Mouse (Mus musculus): ENCODE results near the gene Gemin2. TPM values are rescaled to one million over a fixed set of nuclear protein-coding genes. Genes with fewer than 3 reads are reported as not detected.
"Not testable (repeated sequence)": the region's sequence is repeated elsewhere in the genome, so short reads cannot be mapped to it uniquely, and the experiment has no call there.

Gene Gemin2
- polyA plus RNA-seq, 1 experiment from 2014 or later: 13.9 TPM

DNA sequence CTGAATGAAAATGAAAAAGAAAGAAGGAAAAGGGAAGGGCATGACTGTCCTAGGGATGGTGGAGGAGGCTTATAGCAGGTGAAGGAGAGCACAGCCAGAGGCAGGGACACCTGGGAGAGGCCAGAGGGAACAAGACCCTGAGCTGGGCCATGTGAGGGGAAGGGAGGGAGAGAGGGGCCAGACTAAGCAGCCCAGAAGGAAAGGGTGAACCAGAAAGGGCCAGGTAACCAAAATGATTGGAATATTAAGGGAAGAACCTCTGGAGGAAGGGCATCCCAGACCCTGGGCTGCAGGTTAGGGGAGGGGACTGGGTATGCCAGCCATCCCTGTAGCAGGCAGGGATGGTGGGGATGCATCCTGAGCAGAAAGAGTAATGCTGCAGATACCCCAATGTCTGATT is 40.8 kb downstream of the Gemin2 start:
- Histone ChIP-seq H3K9ac (no peak overlapping the region), H3K36me3 (replicated peaks; ENCODE audit: control insufficient read depth, insufficient read depth) (peaks cover 28% of the 10 kb centered on the region), H3K4me3 (replicated peaks; ENCODE audit: low read length) (no peak overlapping the region), H3K4me2 (replicated peaks) (no peak overlapping the region), H3K4me1 (replicated peaks; ENCODE audit: control insufficient read depth, insufficient read depth, low read length) (peaks cover 8% of the 10 kb centered on the region), H3K27ac (no peak overlapping the region), H3K9me3 (ENCODE audit: control insufficient read depth, low read length) (no peaks in the 10 kb centered on the region), H3K27me3 (ENCODE audit: control insufficient read depth, insufficient read depth, low read length) (no peaks in the 10 kb centered on the region)
- ATAC-seq (ENCODE audit: low FRiP score) (no peak), DNase-seq (ENCODE audit: low spot score) (no peak)

DNA sequence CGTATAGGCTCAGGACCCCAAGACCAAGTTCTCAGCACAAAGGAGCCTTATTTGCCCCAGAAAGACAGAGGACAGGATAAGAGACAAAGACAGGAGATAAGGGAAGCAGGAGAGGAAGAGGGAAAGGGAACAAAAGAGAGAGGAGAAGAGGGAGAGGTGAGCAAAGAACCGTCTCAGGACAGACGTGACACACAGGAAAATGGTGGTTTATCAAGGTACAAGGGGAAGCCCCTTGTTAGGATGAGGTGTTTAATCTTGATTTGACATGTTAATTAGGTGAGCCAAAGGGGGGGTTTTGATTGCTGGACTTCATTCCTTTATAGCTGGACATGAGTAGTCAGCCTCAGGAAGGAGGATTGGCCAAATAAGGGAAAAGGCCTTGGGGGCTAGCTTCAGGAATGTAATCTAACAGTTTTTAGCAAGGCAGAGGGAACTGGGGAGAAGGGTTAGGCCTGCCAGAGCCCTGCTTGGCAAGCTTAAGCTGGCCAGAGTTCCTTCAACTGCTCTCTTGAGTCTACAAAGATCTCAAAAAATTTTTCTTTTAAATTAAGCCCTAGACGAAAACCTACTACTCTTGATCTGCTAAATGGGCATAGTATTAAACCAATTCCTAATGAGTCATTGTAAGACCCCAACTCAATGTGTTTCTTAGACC is 42.1 kb downstream of the Gemin2 start:
- H3K4me3 ChIP-seq (replicated peaks; ENCODE audit: low read length): no peak overlapping the region
- peaks cover 23% of the 10 kb centered on the region for H3K36me3 ChIP-seq (replicated peaks; ENCODE audit: control insufficient read depth, insufficient read depth)
- H3K9me3 ChIP-seq (ENCODE audit: control insufficient read depth, low read length): no peaks in the 10 kb centered on the region
- H3K4me1 ChIP-seq (replicated peaks; ENCODE audit: control insufficient read depth, insufficient read depth, low read length): peaks cover 22% of the 10 kb centered on the region
- no peaks in the 10 kb centered on the region for H3K27me3 ChIP-seq (ENCODE audit: control insufficient read depth, insufficient read depth, low read length)
- no peak overlapping the region for H3K4me2 ChIP-seq (replicated peaks)
- H3K27ac ChIP-seq: no peak overlapping the region
- no peak overlapping the region for H3K9ac ChIP-seq
- WGBS: 79% methylated on average over 4 of the region's 4 CpGs
- no peak for DNase-seq (ENCODE audit: low spot score)
- no peak for ATAC-seq (ENCODE audit: low FRiP score)

DNA sequence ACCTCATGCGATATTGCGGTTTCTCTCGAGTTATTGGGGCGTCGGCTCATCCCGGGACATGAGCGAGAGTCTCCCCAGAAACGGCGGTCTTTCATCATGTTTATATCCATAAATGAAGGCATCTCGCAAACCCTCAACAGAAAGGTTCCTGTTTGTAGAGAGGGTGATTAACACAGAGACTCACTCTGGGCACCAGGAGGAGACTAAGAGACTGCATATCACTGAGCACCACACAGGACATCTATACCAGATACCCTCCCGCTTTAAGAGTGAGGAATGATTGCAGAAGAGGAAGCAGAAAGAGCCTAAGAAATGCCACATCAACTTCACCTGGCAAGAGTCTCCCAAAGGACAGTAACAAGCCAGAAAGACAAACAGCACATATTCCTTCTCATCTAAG is 43.0 kb downstream of the Gemin2 start:
- peaks cover 22% of the 10 kb centered on the region for H3K4me1 ChIP-seq (replicated peaks; ENCODE audit: control insufficient read depth, insufficient read depth, low read length)
- H3K9me3 ChIP-seq (ENCODE audit: control insufficient read depth, low read length): no peaks in the 10 kb centered on the region
- no peak overlapping the region for H3K4me2 ChIP-seq (replicated peaks)
- no peak overlapping the region for H3K27ac ChIP-seq
- 96% methylated on average over 11 of the region's 11 CpGs for WGBS
- no peak overlapping the region for H3K4me3 ChIP-seq (replicated peaks; ENCODE audit: low read length)
- ATAC-seq (ENCODE audit: low FRiP score) (no peak), DNase-seq (ENCODE audit: low spot score) (no peak)
- no peak overlapping the region for H3K9ac ChIP-seq
- H3K27me3 ChIP-seq (ENCODE audit: control insufficient read depth, insufficient read depth, low read length): no peaks in the 10 kb centered on the region
- peaks cover 18% of the 10 kb centered on the region for H3K36me3 ChIP-seq (replicated peaks; ENCODE audit: control insufficient read depth, insufficient read depth)

DNA sequence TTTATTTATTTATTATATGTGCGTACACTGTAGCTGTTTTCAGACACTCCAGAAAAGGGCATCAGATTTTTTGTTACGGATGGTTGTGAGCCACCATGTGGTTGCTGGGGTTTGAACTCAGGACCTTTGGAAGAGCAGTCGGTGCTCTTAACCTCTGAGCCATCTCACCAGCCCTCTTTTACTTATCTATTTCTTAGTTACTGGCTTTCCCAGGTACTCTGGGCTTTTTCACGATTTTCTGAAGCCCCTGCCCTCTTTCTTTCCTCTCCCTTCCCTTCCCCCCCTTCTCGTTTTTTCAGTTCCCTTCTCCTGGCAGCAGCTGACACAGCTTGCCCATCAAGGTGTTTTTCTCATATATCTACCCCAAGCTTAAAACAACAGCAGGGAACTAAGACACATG is 45.0 kb downstream of the Gemin2 start:
- Histone ChIP-seq H3K4me2 (replicated peaks) (0 out of 2 replicates have a peak overlapping the region, but pooled peaks have one; percentile 93), H3K4me1 (replicated peaks; ENCODE audit: control insufficient read depth, insufficient read depth, low read length) (peaks cover 22% of the 10 kb centered on the region), H3K36me3 (replicated peaks; ENCODE audit: control insufficient read depth, insufficient read depth) (peaks cover 18% of the 10 kb centered on the region)
- 92% methylated on average over 5 of the region's 5 CpGs for WGBS
- ATAC-seq (ENCODE audit: low FRiP score); H3K4me3 ChIP-seq (replicated peaks; ENCODE audit: low read length); H3K9ac ChIP-seq; DNase-seq (ENCODE audit: low spot score); H3K27ac ChIP-seq; H3K27me3 ChIP-seq (ENCODE audit: control insufficient read depth, insufficient read depth, low read length); H3K9me3 ChIP-seq (ENCODE audit: control insufficient read depth, low read length): not testable (repeated sequence)

DNA sequence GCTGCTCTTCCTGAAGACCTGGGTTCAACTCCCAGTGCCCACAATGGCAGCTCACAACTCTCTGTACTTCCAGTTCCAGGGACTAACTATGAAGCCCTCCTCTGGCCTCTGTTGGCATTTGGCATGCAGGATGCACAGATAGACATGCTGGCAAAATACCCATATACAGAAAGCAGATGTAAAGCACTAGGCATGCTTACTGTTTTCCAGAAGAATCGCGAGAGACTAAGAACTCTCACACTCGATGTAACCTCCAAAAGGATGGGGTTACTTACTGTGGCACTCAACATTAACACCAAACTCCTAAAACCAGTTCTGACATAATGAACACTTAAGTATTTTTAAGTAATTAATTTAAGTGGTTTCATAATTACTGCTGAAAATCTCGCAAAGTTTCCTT is 47.1 kb downstream of the Gemin2 start:
- WGBS: 65% methylated on average over 4 of the region's 4 CpGs
- Histone ChIP-seq H3K27ac (peak overlapping the region; percentile 97), H3K36me3 (replicated peaks; ENCODE audit: control insufficient read depth, insufficient read depth) (peaks cover 18% of the 10 kb centered on the region), H3K4me3 (replicated peaks; ENCODE audit: low read length) (peak overlapping the region; percentile 89), H3K4me1 (replicated peaks; ENCODE audit: control insufficient read depth, insufficient read depth, low read length) (peaks cover 22% of the 10 kb centered on the region), H3K9me3 (ENCODE audit: control insufficient read depth, low read length) (no peaks in the 10 kb centered on the region), H3K9ac (peak overlapping the region; percentile 95), H3K27me3 (ENCODE audit: control insufficient read depth, insufficient read depth, low read length) (no peaks in the 10 kb centered on the region), H3K4me2 (replicated peaks) (peak overlapping the region; percentile 93)
- ATAC-seq (ENCODE audit: low FRiP score): no peak
- no peak for DNase-seq (ENCODE audit: low spot score)

DNA sequence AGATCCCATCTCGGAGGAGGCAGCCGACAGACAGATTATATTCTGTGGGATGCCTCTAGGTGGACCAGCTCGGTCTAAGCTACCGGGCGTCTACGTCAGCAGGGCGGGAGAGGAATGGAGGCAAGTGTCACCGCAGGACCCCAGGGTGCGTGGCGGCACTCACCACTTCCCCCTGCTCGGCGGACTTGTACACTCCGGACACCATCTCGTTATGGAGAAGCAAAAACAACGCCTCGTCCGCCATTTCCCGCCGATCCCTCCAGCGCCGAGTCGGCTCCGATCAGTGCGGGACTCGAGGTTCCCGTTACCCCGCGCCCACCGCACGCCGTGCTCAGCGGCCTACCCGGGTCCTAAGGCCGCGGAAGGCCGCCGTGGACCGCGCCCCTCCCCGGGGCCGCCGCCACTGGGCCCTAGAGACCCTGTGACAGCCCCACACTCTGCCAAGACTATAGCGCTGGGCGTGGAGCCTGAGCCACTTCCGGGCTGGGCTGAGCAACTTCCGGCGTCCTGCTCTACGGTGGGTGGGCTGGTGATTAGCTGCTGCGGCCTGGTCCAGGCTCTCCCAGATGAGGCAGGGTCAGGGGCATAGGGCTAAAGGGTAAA is 47.9 kb downstream of the Gemin2 start, which contains the start of gene Trappc6b:
TSS of gene Trappc6b (minus strand) at position 480 of the 603 bp plus-strand sequence.
- H3K4me3 ChIP-seq (replicated peaks; ENCODE audit: low read length): peak within 1 kb of the TSS; percentile 89
- ATAC-seq (ENCODE audit: low FRiP score) (peak; percentile 97), DNase-seq (ENCODE audit: low spot score) (peak; percentile 79)
- peak within 1 kb of the TSS; percentile 93 for H3K4me2 ChIP-seq (replicated peaks)
- H3K27me3 ChIP-seq (ENCODE audit: control insufficient read depth, insufficient read depth, low read length): no peaks in the 10 kb centered on the region
- under 1% methylated on average over 49 of the region's 49 CpGs for WGBS
- H3K27ac ChIP-seq: peak within 1 kb of the TSS; percentile 97
- peaks cover 18% of the 10 kb centered on the region for H3K36me3 ChIP-seq (replicated peaks; ENCODE audit: control insufficient read depth, insufficient read depth)
- H3K4me1 ChIP-seq (replicated peaks; ENCODE audit: control insufficient read depth, insufficient read depth, low read length): peaks cover 25% of the 10 kb centered on the region
- peak within 1 kb of the TSS; percentile 95 for H3K9ac ChIP-seq
- no peaks in the 10 kb centered on the region for H3K9me3 ChIP-seq (ENCODE audit: control insufficient read depth, low read length)

DNA sequence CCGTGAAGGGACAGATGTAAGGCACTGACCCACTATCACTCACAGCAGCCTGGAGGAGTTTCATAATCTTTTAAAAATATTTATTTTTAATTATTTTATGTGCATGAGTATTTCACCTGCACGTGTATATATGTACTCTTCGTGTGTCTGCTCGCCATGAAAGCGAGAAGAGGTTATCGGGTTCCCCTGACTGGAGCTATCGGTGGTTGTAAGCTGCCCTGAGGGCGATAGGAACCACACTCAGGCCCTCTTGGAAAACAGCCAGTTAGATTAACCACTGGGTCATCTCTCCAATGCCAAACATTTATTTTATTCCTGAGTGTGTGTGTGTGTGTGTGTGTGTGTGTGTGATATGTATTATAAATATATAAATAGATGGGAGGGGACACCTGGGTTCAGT is 51.6 kb downstream of the Gemin2 start:
- H3K4me3 ChIP-seq (replicated peaks; ENCODE audit: low read length): no peak overlapping the region
- ATAC-seq (ENCODE audit: low FRiP score): no peak
- no peak for DNase-seq (ENCODE audit: low spot score)
- peaks cover 17% of the 10 kb centered on the region for H3K36me3 ChIP-seq (replicated peaks; ENCODE audit: control insufficient read depth, insufficient read depth)
- H3K4me2 ChIP-seq (replicated peaks): no peak overlapping the region
- no peaks in the 10 kb centered on the region for H3K27me3 ChIP-seq (ENCODE audit: control insufficient read depth, insufficient read depth, low read length)
- WGBS: 85% methylated on average over 8 of the region's 8 CpGs
- peaks cover 17% of the 10 kb centered on the region for H3K4me1 ChIP-seq (replicated peaks; ENCODE audit: control insufficient read depth, insufficient read depth, low read length)
- H3K9me3 ChIP-seq (ENCODE audit: control insufficient read depth, low read length): no peaks in the 10 kb centered on the region
- H3K9ac ChIP-seq: no peak overlapping the region
- H3K27ac ChIP-seq: no peak overlapping the region

DNA sequence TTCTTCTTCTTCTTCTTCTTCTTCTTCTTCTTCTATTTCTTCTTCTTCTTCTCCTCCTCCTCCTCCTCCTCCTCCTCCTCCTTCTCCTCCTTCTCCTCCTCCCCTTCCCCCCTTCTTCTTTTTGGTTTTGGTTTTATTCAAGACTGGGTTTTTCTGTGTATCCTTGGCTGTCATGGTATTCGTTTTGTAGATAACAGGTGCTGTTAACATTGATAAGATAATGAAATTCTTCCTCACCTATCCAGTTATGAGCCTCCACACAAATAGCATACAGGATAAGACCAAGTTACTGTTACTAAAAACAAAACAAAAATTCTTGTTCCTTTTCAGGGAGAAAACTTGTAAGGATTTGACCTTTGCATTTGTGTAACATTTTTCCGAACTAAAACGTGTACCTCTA is 52.6 kb downstream of the Gemin2 start:
- Histone ChIP-seq H3K36me3 (replicated peaks; ENCODE audit: control insufficient read depth, insufficient read depth) (peaks cover 27% of the 10 kb centered on the region), H3K4me2 (replicated peaks) (peak overlapping the region; percentile 63), H3K27me3 (ENCODE audit: control insufficient read depth, insufficient read depth, low read length) (no peaks in the 10 kb centered on the region), H3K9me3 (ENCODE audit: control insufficient read depth, low read length) (no peaks in the 10 kb centered on the region), H3K9ac (peak overlapping the region; percentile 63), H3K4me3 (replicated peaks; ENCODE audit: low read length) (peak overlapping the region; percentile 98), H3K4me1 (replicated peaks; ENCODE audit: control insufficient read depth, insufficient read depth, low read length) (peaks cover 11% of the 10 kb centered on the region), H3K27ac (peak overlapping the region; percentile 96)
- no peak for ATAC-seq (ENCODE audit: low FRiP score)
- WGBS: 75% methylated on average over 3 of the region's 3 CpGs
- no peak for DNase-seq (ENCODE audit: low spot score)

DNA sequence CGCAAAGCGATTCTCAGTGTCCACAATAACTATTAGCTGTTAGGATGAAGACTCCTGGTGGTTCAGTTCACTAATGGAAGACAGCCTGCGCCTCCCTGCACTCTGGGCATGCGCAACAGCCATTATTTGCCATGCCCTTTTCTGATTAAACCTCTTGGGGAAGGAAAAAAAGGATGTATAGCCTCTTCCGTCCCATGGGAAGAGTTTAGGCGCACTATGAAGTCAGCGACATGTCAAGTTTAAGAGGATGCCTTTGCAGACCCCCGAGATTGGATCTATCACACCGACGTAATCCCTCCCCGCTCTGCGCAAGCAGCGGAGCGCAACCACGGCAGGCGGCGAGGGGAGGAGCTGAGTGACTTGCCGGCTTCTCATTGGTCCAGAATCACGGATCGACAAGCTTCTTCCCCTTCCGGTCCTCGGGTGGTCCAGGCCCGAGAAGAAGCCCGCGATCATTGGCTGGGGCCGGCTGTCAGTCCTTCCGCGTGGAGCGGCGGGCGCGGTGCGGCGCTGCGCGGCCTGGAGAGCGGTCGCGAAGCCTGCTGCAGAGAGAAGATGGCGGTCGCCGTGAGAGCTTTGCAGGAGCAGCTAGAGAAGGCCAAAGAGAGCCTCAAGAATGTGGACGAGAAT is 53.4 kb downstream of the Gemin2 start, which contains the start of gene Pnn:
TSS of gene Pnn (plus strand) at position 437 of the 630 bp plus-strand sequence.
- Histone ChIP-seq H3K4me3 (replicated peaks; ENCODE audit: low read length) (peak within 1 kb of the TSS; percentile 98), H3K9ac (peak within 1 kb of the TSS; percentile 98), H3K27me3 (ENCODE audit: control insufficient read depth, insufficient read depth, low read length) (no peaks in the 10 kb centered on the region), H3K4me1 (replicated peaks; ENCODE audit: control insufficient read depth, insufficient read depth, low read length) (peaks cover 11% of the 10 kb centered on the region), H3K4me2 (replicated peaks) (peak within 1 kb of the TSS; percentile 93), H3K9me3 (ENCODE audit: control insufficient read depth, low read length) (no peaks in the 10 kb centered on the region), H3K36me3 (replicated peaks; ENCODE audit: control insufficient read depth, insufficient read depth) (peaks cover 35% of the 10 kb centered on the region), H3K27ac (peak within 1 kb of the TSS; percentile 96)
- WGBS: under 1% methylated on average over 43 of the region's 43 CpGs
- DNase-seq (ENCODE audit: low spot score) (peak; percentile 95), ATAC-seq (ENCODE audit: low FRiP score) (peak; percentile 100)

Measured in hindbrain, embryonic 14.5 days (tissue).